Mouse (Mus musculus): ENCODE results near the gene Ptpro.

DNA sequence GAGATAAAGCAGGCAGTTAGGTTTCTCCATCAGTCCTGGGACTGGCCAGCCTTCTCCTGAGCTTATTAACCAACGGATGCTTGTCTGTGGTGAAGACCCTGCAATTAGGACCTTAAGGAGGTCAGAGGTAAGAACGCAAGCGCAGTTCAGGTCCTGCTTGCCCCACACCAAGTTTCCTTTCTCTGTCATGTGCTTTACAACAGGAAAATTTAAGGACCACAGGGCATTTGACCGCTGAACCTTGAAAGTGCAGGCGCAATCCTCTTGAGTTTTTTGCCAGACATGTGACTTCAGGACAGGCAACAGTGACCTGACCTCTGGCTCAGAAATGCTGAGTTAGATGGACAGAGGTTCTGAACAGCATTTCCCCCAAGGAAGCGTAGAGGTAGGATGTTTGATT, 45.0 kb upstream of the Ptpro start:
- no peak for TF ChIP-seq POLR2A (IDR thresholded peaks at IDR 0.05; ENCODE audit: low read depth, low read length)
- no peak for TF ChIP-seq CTCF (IDR thresholded peaks at IDR 0.05; ENCODE audit: borderline replicate concordance, insufficient read depth, low read length)

Measured in embryonic fibroblast, embryonic 13.5 days (primary cell).